Mouse (Mus musculus) bone marrow, adult 2 months (tissue): Measurements from ENCODE around the gene Prkra.

ENCODE experiments used
- CTCF ChIP-seq: fragments of 200-500 bp; IDR thresholded peaks from 2 replicates; pipeline ENCODE4 v1.5.1; 2011; ENCODE audit warnings: low read length, control low read depth; ENCODE audit not compliant: control insufficient read depth, insufficient read depth
- POLR2A ChIP-seq: fragments of 200-500 bp; IDR thresholded peaks from 2 replicates; pipeline ENCODE4 v1.6.1; 2011; ENCODE audit warnings: low read depth, mild to moderate bottlenecking, control low read depth, low read length, borderline replicate concordance; ENCODE audit not compliant: control insufficient read depth

GRCm38 (mm10) chr2:76658551-76658950 is 10.7 kb upstream of the Prkra start:
- TF ChIP-seq CTCF (no peak), POLR2A (no peak)
